Mouse (Mus musculus) midbrain, embryonic 16.5 days (tissue): ENCODE measurements at regions not wholly inside any gene's neighbourhood (a gene's known extent, or its start where the extent isn't known, plus 50 kb on each side); places are given as distances from the start of the nearest gene placed in this dataset.
A peak's percentile ranks its signal among the peaks of the same experiment; 100 is the strongest.

Experiments used
- ATAC-seq: fragments of 200-750 bp; cut with Nextera tagmentation; 2 replicates; pipeline ENCODE4 v1.8.0; 2017; ENCODE audit warnings: moderate TSS enrichment
- H3K27ac ChIP-seq: fragments of 300-500 bp; sonication (generic); 2 replicates; pipeline ENCODE4 v1.5.1; 2014; ENCODE audit warnings: mild to moderate bottlenecking, low read length, mixed read lengths
- H3K27me3 ChIP-seq: fragments of 300-500 bp; sonication (generic); 2 replicates; pipeline ENCODE4 v1.6.1; 2014; ENCODE audit warnings: low read depth, low read length, mixed read lengths; ENCODE audit not compliant: control insufficient read depth, insufficient read depth
- H3K36me3 ChIP-seq: fragments of 300-500 bp; sonication (generic); 2 replicates; pipeline ENCODE4 v1.6.1; 2014; ENCODE audit warnings: mild to moderate bottlenecking, low read length, moderate library complexity, mixed read lengths; ENCODE audit not compliant: control insufficient read depth, insufficient read depth
- H3K4me1 ChIP-seq: fragments of 300-500 bp; sonication (generic); 2 replicates; pipeline ENCODE4 v1.6.1; 2014; ENCODE audit warnings: mild to moderate bottlenecking, low read length, mixed read lengths; ENCODE audit not compliant: control insufficient read depth, insufficient read depth
- H3K4me2 ChIP-seq: fragments of 300-500 bp; sonication (generic); 2 replicates; pipeline ENCODE4 v1.6.1; 2014; ENCODE audit warnings: mild to moderate bottlenecking, low read length, mixed read lengths
- H3K4me3 ChIP-seq: fragments of 300-500 bp; sonication (generic); 2 replicates; pipeline ENCODE4 v1.5.1; 2014; ENCODE audit warnings: low read depth, mild to moderate bottlenecking, low read length, moderate library complexity, mixed read lengths
- H3K9ac ChIP-seq: fragments of 300-500 bp; sonication (generic); 2 replicates; pipeline ENCODE4 v1.6.1; 2014; ENCODE audit warnings: low read depth, low read length, mixed read lengths
- H3K9me3 ChIP-seq: fragments of 300-500 bp; sonication (generic); replicated peaks from 2 replicates; pipeline ENCODE4 v1.6.1; 2014; ENCODE audit warnings: mild to moderate bottlenecking, low read length, mixed read lengths; ENCODE audit not compliant: control insufficient read depth, poor library complexity, severe bottlenecking
- WGBS: fragments of 180-500 bp; shearing (Covaris S2); extraction: QIAGEN DNeasy Blood & Tissue Kit; methylation state at CpG from one replicate; pipeline ENCODE4 v1.1.7; 2014; 5-methylcytosine and 5-hydroxymethylcytosine counted together

DNA sequence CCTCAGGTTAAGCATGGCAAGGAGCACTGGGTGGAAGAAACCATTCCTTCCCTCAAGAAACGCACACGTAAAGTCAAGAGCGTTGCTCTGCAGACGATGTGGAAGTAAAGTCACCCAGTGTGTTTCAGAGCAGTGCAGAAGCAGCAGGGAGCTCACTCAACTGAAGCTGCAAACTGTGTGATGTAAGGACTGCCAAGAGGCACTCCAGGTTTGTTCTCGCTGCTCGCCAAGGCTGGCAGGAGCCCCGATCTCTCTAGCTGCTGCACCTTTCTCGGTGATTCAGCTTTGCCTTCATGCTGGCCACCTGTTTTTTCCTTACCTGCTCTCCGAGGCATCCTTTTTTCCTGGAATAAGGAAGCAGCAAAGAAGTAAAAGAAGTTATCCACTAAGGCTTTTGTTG lies 439.5 kb upstream of the Gm765 start:
- Histone ChIP-seq H3K4me1 (no peaks in the 10 kb centered on the region), H3K9ac (no peak overlapping the region), H3K27ac (no peak overlapping the region), H3K9me3 (no peaks in the 10 kb centered on the region), H3K4me3 (no peak overlapping the region), H3K4me2 (no peak overlapping the region), H3K27me3 (no peaks in the 10 kb centered on the region), H3K36me3 (no peaks in the 10 kb centered on the region)
- ATAC-seq: no peak
- WGBS: 82% methylated on average over 9 of the region's 9 CpGs

- no peaks in the 10 kb centered on the region; the same call in 1 of the 2 replicates for H3K27me3 ChIP-seq
- no peak overlapping the region for H3K4me2 ChIP-seq
- ATAC-seq: no peak
- 93% methylated on average over 1 of the region's 1 CpGs for WGBS
- no peaks in the 10 kb centered on the region for H3K9me3 ChIP-seq
- no peaks in the 10 kb centered on the region for H3K36me3 ChIP-seq
- H3K27ac ChIP-seq: no peak overlapping the region
- H3K9ac ChIP-seq: no peak overlapping the region
- H3K4me1 ChIP-seq: no peaks in the 10 kb centered on the region
- H3K4me3 ChIP-seq: no peak overlapping the region
Measured at GRCm38 (mm10) chr6:98775780-98776179, 433.2 kb upstream of the Gm765 start.

DNA sequence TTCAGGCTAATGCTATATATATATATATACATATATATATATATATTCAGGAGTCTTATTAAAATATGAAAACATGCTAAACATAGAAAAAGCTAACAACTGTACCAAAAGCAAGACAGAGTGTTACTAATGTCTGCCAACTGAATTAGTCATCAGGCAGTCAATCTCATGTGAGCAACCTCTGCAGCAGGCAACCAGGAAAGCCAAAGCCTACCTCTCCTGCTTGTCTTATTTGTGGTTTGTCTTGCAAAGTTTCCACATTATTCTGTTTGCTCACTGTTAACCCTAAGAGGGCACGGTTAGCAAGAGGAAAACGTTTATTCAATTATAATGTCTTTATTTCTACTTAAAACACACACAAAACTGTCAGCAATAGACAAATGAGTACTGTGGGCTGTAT lies 427.4 kb upstream of the Gm765 start:
- Histone ChIP-seq H3K27ac (no peak overlapping the region), H3K9me3 (no peaks in the 10 kb centered on the region), H3K27me3 (no peaks in the 10 kb centered on the region; the same call in 1 of the 2 replicates), H3K4me3 (no peak overlapping the region), H3K9ac (no peak overlapping the region), H3K4me2 (no peak overlapping the region), H3K36me3 (no peaks in the 10 kb centered on the region), H3K4me1 (peaks cover 7% of the 10 kb centered on the region)
- WGBS: 73% methylated on average over 2 of the region's 2 CpGs
- ATAC-seq: no peak

- Histone ChIP-seq H3K36me3 (no peaks in the 10 kb centered on the region), H3K27me3 (no peaks in the 10 kb centered on the region; the same call in 1 of the 2 replicates), H3K4me1 (peaks cover 7% of the 10 kb centered on the region), H3K4me3 (no peak overlapping the region), H3K9ac (no peak overlapping the region), H3K27ac (no peak overlapping the region), H3K4me2 (no peak overlapping the region), H3K9me3 (no peaks in the 10 kb centered on the region)
- WGBS: 62% methylated on average over 6 of the region's 6 CpGs
- ATAC-seq: no peak
Measured at GRCm38 (mm10) chr6:98769322-98769721, 426.8 kb upstream of the Gm765 start.

DNA sequence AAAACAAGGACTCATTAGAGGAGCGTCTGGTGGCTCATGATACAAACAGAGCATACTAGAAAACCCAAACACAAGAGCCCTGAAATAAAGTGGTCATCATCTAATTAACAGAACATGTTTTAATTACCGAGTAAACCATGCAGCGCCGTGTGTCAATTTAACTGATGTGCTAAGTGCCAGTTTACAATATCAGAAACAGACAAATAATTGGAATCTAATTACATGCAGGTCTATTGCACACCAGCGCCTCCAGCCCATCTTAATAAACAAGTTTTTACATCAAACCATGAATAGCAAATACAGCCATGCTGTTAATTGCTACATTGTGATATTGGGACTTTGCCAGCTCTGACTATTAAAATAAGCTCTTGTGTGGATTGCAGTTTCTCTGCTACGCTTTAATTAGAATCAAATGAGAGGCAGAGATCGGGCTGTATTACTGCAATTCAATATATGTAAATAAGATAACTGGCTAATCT lies 425.3 kb upstream of the Gm765 start:
- no peak overlapping the region; the same call in 1 of the 2 replicates for H3K4me2 ChIP-seq
- no peak overlapping the region for H3K9ac ChIP-seq
- peak; percentile 70 for ATAC-seq
- H3K4me3 ChIP-seq: no peak overlapping the region
- 32% methylated on average over 7 of the region's 7 CpGs for WGBS
- peaks cover 7% of the 10 kb centered on the region for H3K4me1 ChIP-seq
- H3K36me3 ChIP-seq: no peaks in the 10 kb centered on the region
- H3K27ac ChIP-seq: no peak overlapping the region
- H3K27me3 ChIP-seq: no peaks in the 10 kb centered on the region; the same call in 1 of the 2 replicates
- H3K9me3 ChIP-seq: no peaks in the 10 kb centered on the region

GRCm38 (mm10) chr6:98754487-98754886 lies 411.9 kb upstream of the Gm765 start:
- Histone ChIP-seq H3K27ac (no peak overlapping the region), H3K4me3 (no peak overlapping the region), H3K4me2 (no peak overlapping the region), H3K27me3 (no peaks in the 10 kb centered on the region), H3K36me3 (no peaks in the 10 kb centered on the region), H3K4me1 (no peaks in the 10 kb centered on the region), H3K9ac (no peak overlapping the region), H3K9me3 (no peaks in the 10 kb centered on the region)
- ATAC-seq: no peak
- WGBS: 68% methylated on average over 2 of the region's 2 CpGs

DNA sequence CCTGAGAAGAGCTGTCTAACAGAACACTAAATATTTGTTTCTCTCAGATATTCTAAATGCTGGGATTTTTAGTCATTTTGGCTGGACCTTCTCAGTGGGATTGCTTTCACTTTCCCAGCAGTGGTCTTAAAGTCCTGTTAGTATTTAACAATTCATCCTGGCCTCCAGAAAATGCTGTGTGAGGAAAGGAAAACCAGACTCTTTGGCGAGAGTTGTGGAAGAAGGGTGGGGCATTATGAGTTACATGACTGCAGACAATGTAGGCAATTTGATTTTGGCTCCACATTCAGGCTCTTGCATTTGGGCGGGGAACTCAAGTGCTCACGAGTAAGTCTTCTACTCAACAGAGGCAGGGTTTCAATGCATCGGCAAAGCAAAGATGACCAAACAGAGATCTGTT lies 406.1 kb upstream of the Gm765 start:
- no peaks in the 10 kb centered on the region for H3K4me1 ChIP-seq
- H3K27ac ChIP-seq: no peak overlapping the region
- no peak for ATAC-seq
- H3K4me2 ChIP-seq: no peak overlapping the region
- H3K4me3 ChIP-seq: no peak overlapping the region
- 80% methylated on average over 4 of the region's 4 CpGs for WGBS
- no peaks in the 10 kb centered on the region for H3K36me3 ChIP-seq
- H3K27me3 ChIP-seq: no peaks in the 10 kb centered on the region
- H3K9me3 ChIP-seq: no peaks in the 10 kb centered on the region
- no peak overlapping the region for H3K9ac ChIP-seq

GRCm38 (mm10) chr6:98746976-98747375 lies 404.4 kb upstream of the Gm765 start:
- no peaks in the 10 kb centered on the region for H3K4me1 ChIP-seq
- no peak overlapping the region for H3K4me2 ChIP-seq
- no peak overlapping the region for H3K4me3 ChIP-seq
- H3K9me3 ChIP-seq: no peaks in the 10 kb centered on the region
- WGBS: 64% methylated on average over 8 of the region's 8 CpGs
- H3K27me3 ChIP-seq: no peaks in the 10 kb centered on the region
- H3K27ac ChIP-seq: no peak overlapping the region
- no peak overlapping the region for H3K9ac ChIP-seq
- H3K36me3 ChIP-seq: no peaks in the 10 kb centered on the region
- no peak for ATAC-seq

DNA sequence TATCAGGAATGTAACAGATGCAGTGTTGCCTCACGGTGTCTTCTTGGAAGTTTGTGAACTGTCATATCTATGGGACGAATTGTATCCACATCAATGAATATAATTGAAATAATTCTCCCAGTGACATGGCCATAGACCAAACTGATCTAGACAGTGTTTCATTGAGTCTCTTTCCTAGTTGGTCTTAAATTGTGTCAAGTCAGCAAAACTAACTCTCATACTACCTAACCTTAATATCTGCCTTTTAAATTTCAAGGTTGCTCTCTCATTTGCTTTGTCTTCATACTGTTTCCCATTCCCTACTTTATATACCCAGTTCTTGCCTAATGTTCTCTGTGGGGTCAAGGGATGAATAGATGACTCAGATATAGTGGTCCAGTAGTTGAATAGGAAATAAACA lies 397.9 kb upstream of the Gm765 start:
- Histone ChIP-seq H3K4me2 (no peak overlapping the region), H3K27me3 (no peaks in the 10 kb centered on the region), H3K27ac (no peak overlapping the region), H3K9me3 (no peaks in the 10 kb centered on the region), H3K9ac (no peak overlapping the region), H3K4me3 (no peak overlapping the region), H3K4me1 (no peaks in the 10 kb centered on the region), H3K36me3 (no peaks in the 10 kb centered on the region)
- no peak for ATAC-seq
- WGBS: 97% methylated on average over 2 of the region's 2 CpGs
